Mouse (Mus musculus) midbrain, embryonic 13.5 days (tissue): ENCODE measurements around the gene Hsd17b14. TPM values are rescaled to one million over a fixed set of nuclear protein-coding genes. Genes with fewer than 3 reads are reported as not detected.

ENCODE experiments used
- ATAC-seq: fragments of 200-750 bp; cut with Nextera tagmentation; 2 replicates; pipeline ENCODE4 v1.8.0; 2017; ENCODE audit warnings: mild to moderate bottlenecking, moderate TSS enrichment, moderate library complexity
- H3K27ac ChIP-seq: fragments of 300-500 bp; sonication (generic); 2 replicates; pipeline ENCODE4 v1.5.1; 2015; ENCODE audit warnings: inconsistent platforms, mild to moderate bottlenecking, moderate library complexity
- H3K27me3 ChIP-seq: fragments of 300-500 bp; sonication (generic); 2 replicates; pipeline ENCODE4 v1.6.1; 2015; ENCODE audit warnings: mild to moderate bottlenecking, inconsistent platforms
- H3K36me3 ChIP-seq: fragments of 300-500 bp; sonication (generic); 2 replicates; pipeline ENCODE4 v1.6.1; 2015; ENCODE audit warnings: mild to moderate bottlenecking, inconsistent platforms
- H3K4me1 ChIP-seq: fragments of 300-500 bp; sonication (generic); replicated peaks from 2 replicates; pipeline ENCODE4 v1.6.1; 2015; ENCODE audit warnings: inconsistent platforms
- H3K4me2 ChIP-seq: fragments of 300-500 bp; sonication (generic); replicated peaks from 2 replicates; pipeline ENCODE4 v1.6.1; 2015; ENCODE audit warnings: moderate library complexity, mild to moderate bottlenecking, inconsistent platforms
- H3K4me3 ChIP-seq: fragments of 300-500 bp; sonication (generic); replicated peaks from 2 replicates; pipeline ENCODE4 v1.5.1; 2015; ENCODE audit warnings: mild to moderate bottlenecking, inconsistent platforms
- H3K9ac ChIP-seq: fragments of 300-500 bp; sonication (generic); replicated peaks from 2 replicates; pipeline ENCODE4 v1.6.1; 2015; ENCODE audit warnings: mild to moderate bottlenecking, inconsistent platforms
- H3K9me3 ChIP-seq: fragments of 300-500 bp; sonication (generic); 2 replicates; pipeline ENCODE4 v1.6.1; 2016; ENCODE audit warnings: mild to moderate bottlenecking, inconsistent platforms
- WGBS: fragments of 180-500 bp; shearing (Covaris S2); methylation state at CpG from one replicate; pipeline ENCODE4 v1.1.7; 2015; 5-methylcytosine and 5-hydroxymethylcytosine counted together
- polyA plus RNA-seq: library from polyadenylated mRNA; unstranded; fragments of >200 nt; fragmentation: Nextera tagmentation; extraction: Ambion mirVana; gene quantifications from 2 replicates; pipeline ENCODE4 v1.2.1, GENCODE M21; 2015

Gene Hsd17b14
- polyA plus RNA-seq, 1 experiment from 2014 or later: 0.13 TPM

DNA sequence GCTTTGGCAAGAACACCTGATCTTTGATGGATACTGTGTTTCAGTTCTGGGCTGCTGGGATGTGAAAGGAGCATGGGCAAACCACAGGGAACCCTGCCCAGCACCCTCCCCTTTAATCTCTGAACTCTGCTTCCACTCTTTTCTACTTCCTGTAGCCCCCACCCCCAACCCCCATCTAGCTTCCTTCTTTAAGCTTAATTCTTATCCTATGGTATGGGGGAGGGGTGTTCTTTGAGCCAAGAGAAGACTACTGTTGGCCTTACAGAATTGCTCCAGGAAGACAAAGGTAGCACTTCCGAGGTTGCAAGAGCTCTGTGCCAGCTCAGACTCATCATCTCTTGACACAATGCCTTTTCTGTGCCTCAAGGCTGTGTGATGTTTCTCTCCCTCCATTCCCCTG is 17.3 kb downstream of the Hsd17b14 start:
- no peaks in the 10 kb centered on the region for H3K27me3 ChIP-seq
- 67% methylated on average over 1 of the region's 1 CpGs for WGBS
- no peak overlapping the region for H3K4me2 ChIP-seq
- no peak overlapping the region for H3K27ac ChIP-seq
- H3K9ac ChIP-seq: no peak overlapping the region
- peaks cover 12% of the 10 kb centered on the region for H3K36me3 ChIP-seq
- H3K9me3 ChIP-seq: no peaks in the 10 kb centered on the region
- no peak for ATAC-seq
- peaks cover 29% of the 10 kb centered on the region for H3K4me1 ChIP-seq
- no peak overlapping the region for H3K4me3 ChIP-seq

DNA sequence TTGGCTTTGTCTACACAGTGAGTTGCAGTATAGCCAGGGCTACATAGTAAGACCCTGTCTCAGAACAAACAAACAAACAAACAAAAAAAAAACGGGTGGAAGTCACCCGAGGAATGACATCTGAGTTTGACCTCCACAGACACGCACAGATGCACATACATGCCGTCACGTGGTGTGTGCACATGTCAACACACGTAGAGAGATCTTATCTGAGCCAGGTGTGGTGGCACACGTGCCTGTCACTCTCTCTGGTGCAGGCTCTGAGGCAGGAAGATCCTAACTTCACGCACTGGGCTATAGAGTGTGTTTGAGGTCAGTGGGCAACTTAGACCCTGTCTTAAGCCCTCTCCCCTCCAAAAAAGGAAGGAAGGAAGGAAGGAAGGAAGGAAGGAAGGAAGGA is 19.3 kb downstream of the Hsd17b14 start:
- Histone ChIP-seq H3K27me3 (no peaks in the 10 kb centered on the region), H3K4me2 (no peak overlapping the region)
- WGBS: 80% methylated on average over 8 of the region's 8 CpGs

DNA sequence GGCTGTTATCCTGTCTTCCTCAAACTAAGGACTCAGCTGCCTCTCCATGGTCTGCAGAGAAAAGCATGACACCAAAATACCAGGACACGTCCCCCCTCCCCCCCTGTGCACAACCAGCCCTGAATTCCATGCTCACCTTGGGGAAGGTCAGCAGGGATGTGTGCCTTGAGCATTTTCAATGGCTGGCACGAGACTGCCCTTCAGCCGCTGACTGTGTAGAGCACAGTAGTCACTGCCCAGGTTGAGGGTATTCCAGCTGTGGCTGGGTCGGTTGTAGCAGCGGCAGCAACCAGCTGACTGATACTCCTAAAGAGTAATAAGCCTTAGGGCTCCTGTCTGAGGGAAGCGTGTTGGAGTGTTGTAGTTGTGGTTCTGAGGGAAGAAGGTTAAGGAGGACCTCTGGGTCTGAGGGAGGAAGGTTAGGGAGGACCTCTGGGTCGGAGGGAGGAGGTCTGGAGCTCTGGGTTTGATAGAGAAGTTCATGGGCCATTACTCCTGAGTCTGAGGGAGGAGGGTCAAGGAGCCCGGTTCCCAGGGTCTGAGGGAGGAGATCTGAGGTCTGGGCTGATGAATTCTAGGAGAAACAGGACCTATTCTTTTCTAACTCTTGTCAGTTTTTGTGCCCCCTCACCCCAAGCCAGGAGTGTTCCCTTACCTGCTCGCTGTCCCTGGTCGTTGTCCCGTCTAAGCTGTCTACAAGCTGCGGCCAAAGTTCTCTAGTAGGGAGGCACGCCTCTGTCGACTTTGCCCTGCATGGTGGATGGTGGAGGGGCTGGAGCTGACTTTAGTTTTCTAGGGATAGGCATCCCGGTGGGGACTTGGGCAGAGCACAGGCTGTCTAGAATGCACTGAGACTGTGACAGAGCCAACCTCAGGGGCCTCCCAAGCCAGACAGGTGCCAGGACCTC is 20.0 kb downstream of the Hsd17b14 start:
- Histone ChIP-seq H3K27me3 (no peaks in the 10 kb centered on the region), H3K27ac (no peak overlapping the region), H3K4me1 (peaks cover 16% of the 10 kb centered on the region), H3K4me3 (no peak overlapping the region), H3K4me2 (no peak overlapping the region), H3K9me3 (no peaks in the 10 kb centered on the region), H3K36me3 (peaks cover 17% of the 10 kb centered on the region), H3K9ac (no peak overlapping the region)
- ATAC-seq: no peak
- WGBS: 86% methylated on average over 15 of the region's 15 CpGs

More for the DNA sequence above, 19.3 kb downstream of the Hsd17b14 start:
- ATAC-seq: no peak
- no peak overlapping the region for H3K9ac ChIP-seq
- H3K4me3 ChIP-seq: no peak overlapping the region
- peaks cover 17% of the 10 kb centered on the region for H3K36me3 ChIP-seq
- H3K27ac ChIP-seq: no peak overlapping the region
- H3K4me1 ChIP-seq: peaks cover 16% of the 10 kb centered on the region
- no peaks in the 10 kb centered on the region for H3K9me3 ChIP-seq

DNA sequence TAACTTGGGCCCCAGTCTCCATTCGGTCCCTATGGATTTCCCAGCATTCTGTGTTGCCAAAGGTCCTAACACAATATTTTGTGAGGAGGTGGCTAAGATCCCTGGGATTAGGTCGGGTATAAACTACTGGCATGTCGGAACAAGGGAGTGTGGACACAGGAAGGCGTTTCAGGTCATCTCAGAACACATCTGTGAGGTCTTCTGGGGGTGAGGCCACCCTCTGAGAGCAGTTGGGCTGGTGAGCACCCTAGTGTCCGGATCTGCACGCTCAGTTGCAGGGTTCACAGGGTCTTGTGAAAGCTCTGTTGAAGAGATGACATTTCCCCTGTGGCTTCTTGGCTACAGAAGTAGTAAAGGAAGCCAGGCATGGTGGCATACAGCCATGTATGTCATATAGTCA is 31.2 kb downstream of the Hsd17b14 start:
- H3K4me1 ChIP-seq: peaks cover 4% of the 10 kb centered on the region
- H3K27me3 ChIP-seq: no peaks in the 10 kb centered on the region
- no peak overlapping the region for H3K4me2 ChIP-seq
- H3K4me3 ChIP-seq: no peak overlapping the region
- WGBS: 93% methylated on average over 6 of the region's 6 CpGs
- no peaks in the 10 kb centered on the region for H3K9me3 ChIP-seq
- peaks cover 21% of the 10 kb centered on the region for H3K36me3 ChIP-seq
- ATAC-seq: no peak
- no peak overlapping the region for H3K9ac ChIP-seq
- H3K27ac ChIP-seq: no peak overlapping the region

DNA sequence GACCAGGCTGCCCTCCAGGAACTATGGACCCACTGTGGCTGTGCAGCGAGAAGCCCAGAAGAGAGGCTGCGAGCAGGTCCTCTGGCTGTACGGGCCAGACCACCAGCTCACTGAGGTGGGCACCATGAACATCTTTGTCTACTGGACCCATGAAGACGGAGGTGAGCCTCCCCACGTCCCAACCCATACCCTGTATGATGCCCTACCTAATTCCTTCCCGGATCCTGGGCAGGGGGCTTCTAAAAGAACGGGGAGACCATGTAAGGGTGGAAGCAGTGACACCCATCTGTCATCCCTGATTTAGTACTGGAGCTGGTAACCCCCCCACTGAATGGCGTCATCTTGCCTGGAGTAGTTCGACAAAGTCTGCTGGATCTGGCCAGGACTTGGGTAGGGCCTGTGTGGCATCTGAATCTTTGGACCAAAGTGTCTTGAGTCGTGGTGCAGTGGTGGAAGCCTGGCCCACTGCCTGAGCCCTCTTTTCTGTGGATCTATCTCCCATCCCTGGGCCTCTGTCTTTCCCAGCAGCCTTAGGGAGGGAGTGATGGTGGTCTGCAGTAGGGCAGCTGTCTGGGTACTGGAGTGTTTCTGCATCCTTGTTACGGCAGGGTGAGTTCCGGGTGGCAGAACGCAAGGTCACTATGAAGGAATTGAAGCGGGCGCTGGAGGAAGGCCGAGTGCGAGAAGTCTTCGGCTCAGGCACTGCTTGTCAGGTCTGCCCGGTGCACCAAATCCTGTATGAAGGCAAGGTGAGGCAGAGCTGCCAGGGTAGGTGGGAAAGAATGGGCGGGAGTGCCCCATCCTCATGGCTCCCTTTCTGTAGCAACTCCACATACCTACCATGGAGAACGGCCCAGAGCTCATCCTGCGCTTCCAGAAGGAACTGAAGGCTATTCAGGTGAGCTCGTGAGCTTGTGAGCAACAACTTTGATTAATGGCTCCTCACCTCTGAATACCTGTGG is 33.2 kb downstream of the Hsd17b14 start:
- H3K9me3 ChIP-seq: no peaks in the 10 kb centered on the region
- ATAC-seq: no peak
- WGBS: 94% methylated on average over 23 of the region's 23 CpGs

DNA sequence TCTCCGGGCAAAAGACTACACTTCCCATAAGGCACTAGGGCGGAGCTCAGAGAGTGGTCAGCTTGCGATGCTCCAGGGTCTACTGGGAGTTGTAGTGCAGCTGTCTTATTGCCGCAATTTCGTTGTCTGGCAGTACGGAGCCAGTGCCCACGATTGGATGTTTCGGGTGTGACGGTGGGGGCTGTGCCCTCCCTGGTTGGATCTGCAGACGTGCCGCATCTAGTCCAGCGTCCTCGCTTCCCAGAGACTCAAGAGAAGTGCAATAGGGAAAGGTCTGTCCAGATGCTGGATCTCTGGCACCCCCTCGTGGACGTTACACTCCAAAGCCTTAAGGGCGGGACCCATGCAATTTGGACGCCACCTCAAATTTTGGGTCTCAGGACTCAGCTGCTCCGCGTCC is 34.5 kb downstream of the Hsd17b14 start:
- ATAC-seq: peak; percentile 99
- H3K4me1 ChIP-seq: peaks cover 4% of the 10 kb centered on the region
- H3K27ac ChIP-seq: peak overlapping the region; percentile 83; the same call in 1 of the 2 replicates
- 6% methylated on average over 19 of the region's 19 CpGs for WGBS
- H3K4me2 ChIP-seq: peak overlapping the region; percentile 59
- H3K9me3 ChIP-seq: no peaks in the 10 kb centered on the region
- no peak overlapping the region; the same call in 1 of the 2 replicates for H3K9ac ChIP-seq
- H3K4me3 ChIP-seq: peak overlapping the region; percentile 41
- peaks cover 20% of the 10 kb centered on the region for H3K36me3 ChIP-seq
- H3K27me3 ChIP-seq: no peaks in the 10 kb centered on the region

More for the DNA sequence above, 33.2 kb downstream of the Hsd17b14 start:
- peaks cover 21% of the 10 kb centered on the region for H3K36me3 ChIP-seq
- peaks cover 4% of the 10 kb centered on the region for H3K4me1 ChIP-seq
- H3K4me3 ChIP-seq: no peak overlapping the region
- H3K27me3 ChIP-seq: no peaks in the 10 kb centered on the region
- H3K9ac ChIP-seq: no peak overlapping the region
- H3K27ac ChIP-seq: no peak overlapping the region
- H3K4me2 ChIP-seq: no peak overlapping the region

DNA sequence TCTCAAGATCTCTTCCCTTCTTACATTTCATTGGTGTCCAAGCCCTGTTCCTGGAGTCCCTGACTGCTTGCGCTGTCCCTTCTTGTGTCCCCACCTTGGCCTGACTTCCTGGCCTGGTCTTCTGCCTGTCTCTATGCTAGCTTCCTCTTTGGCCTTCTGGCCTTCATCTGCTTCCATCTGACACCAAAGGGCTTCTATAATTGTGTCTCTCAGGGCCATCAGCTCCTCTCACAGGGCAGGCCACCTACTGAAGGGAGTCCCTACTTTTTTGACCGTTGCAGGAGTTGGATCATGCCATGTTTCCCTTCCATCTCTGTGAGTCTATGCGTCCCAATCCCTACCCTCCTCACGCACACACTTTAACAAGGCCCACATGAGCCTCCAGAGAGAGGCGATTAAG is 35.2 kb downstream of the Hsd17b14 start:
- no peak overlapping the region for H3K4me3 ChIP-seq
- peaks cover 4% of the 10 kb centered on the region for H3K4me1 ChIP-seq
- ATAC-seq: no peak
- 96% methylated on average over 5 of the region's 5 CpGs for whole genome bisulfite sequencing
- H3K9me3 ChIP-seq: no peaks in the 10 kb centered on the region
- H3K27ac ChIP-seq: no peak overlapping the region
- H3K9ac ChIP-seq: no peak overlapping the region
- peaks cover 13% of the 10 kb centered on the region for H3K36me3 ChIP-seq
- no peaks in the 10 kb centered on the region for H3K27me3 ChIP-seq
- no peak overlapping the region for H3K4me2 ChIP-seq

DNA sequence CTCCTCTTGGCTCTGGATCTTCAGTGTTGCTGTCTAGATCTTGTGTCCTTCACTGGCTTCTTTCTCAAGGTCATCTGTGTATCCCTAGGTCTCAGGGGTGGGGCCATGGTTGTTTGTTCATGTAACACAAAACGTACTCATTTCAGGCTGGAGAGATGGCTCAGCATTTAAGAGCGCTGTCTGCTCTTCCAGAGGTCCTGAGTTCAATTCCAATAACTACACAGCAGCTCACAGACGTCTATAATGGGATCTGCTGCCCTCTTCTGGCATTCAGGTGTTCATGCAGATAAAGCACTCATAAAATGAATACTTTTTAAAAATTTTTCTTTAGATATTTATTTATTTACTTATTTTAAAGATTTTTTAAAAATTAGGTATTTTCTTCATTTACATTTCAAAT is 36.2 kb downstream of the Hsd17b14 start:
- Histone ChIP-seq H3K4me3 (no peak overlapping the region), H3K4me1 (peaks cover 4% of the 10 kb centered on the region), H3K4me2 (no peak overlapping the region), H3K36me3 (peaks cover 3% of the 10 kb centered on the region), H3K27me3 (0 out of 2 replicates have a peak, but pooled peaks cover 4% of the 10 kb centered on the region), H3K9ac (no peak overlapping the region), H3K27ac (no peak overlapping the region), H3K9me3 (no peaks in the 10 kb centered on the region)
- no peak for ATAC-seq
- 66% methylated on average over 3 of the region's 3 CpGs for WGBS

DNA sequence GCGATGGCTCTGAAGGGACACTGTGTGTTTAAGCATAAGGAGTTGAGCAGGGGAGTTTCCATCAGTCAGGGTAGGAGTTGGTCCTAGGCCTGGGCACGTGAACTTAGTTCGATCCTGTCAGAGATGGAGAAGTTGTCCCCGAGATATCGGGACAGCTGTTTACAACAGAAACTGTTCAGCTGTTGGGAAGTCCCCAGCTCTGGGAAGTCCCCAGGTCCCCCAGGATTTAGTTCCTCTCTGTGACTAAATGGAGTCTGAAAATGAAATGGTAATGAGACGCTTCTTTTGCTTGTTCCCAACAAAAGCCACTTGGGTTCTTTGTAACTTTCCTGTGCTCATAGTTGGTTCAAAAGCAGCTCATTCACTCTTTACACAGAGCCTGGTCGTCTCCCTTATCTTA is 37.2 kb downstream of the Hsd17b14 start:
- 75% methylated on average over 7 of the region's 7 CpGs for WGBS
- H3K27me3 ChIP-seq: 0 out of 2 replicates have a peak, but pooled peaks cover 4% of the 10 kb centered on the region
- no peak for ATAC-seq

DNA sequence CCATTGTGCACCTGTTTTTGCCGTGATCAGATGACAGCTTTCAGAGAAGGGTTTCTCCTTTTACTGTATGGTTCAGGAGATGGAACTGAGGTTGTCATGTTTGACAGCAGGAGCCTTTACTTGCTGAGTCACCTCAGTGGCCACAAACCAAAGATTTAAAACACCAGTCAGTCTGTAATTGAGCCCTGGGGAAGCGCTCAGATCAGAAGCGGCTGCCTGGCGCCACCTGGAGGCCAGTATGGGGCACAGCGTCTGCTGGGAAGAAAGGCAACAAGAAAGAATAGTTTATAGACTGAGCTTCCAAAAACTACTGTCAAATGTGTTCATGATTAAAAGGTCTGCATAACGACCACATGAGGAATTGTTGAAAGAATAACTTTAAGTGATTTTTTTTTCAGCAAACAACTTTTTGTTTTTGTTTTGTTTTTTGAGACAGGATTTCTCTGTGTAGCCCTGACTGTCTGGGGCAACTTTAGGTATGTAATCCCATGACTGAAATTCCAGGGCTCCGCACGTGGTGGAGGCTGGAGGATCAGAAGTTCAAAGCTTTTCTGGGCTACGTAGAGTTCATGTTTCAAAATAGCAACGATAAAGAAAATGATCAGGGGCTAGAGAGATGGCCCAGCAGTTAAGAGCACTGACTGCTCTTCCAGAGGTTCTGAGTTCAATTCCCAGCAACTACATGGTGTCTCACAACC is 38.6 kb downstream of the Hsd17b14 start:
- Histone ChIP-seq H3K9ac (no peak overlapping the region), H3K4me2 (no peak overlapping the region), H3K9me3 (no peaks in the 10 kb centered on the region), H3K36me3 (no peaks in the 10 kb centered on the region), H3K27ac (no peak overlapping the region), H3K4me3 (no peak overlapping the region), H3K4me1 (peaks cover 4% of the 10 kb centered on the region), H3K27me3 (0 out of 2 replicates have a peak, but pooled peaks cover 4% of the 10 kb centered on the region)
- 24% methylated on average over 10 of the region's 10 CpGs for WGBS
- ATAC-seq: no peak

More for the DNA sequence above, 37.2 kb downstream of the Hsd17b14 start:
- Histone ChIP-seq H3K9me3 (no peaks in the 10 kb centered on the region), H3K4me3 (no peak overlapping the region), H3K4me2 (no peak overlapping the region), H3K36me3 (no peaks in the 10 kb centered on the region), H3K9ac (no peak overlapping the region), H3K27ac (no peak overlapping the region), H3K4me1 (peaks cover 4% of the 10 kb centered on the region)

DNA sequence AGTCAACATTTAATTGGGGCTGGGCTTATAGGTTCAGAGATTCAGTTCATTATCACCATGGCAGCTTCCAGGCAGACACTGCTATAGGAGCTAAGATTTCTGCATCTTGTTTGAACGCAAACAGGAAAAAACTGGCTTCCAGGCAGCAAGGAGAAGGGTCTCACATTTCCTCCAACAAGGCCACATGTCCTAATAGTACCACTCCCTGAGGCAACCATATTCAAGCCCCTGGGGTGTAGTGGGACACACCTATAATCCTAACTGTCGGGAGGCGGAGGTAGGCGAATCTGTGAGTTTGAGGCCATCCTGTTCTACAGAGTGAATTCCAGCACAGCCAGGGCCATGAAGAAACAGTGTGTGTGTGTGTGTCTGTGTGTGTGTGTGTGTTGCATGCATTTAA is 40.5 kb downstream of the Hsd17b14 start:
- WGBS: 88% methylated on average over 4 of the region's 4 CpGs
- H3K4me3 ChIP-seq: no peak overlapping the region
- H3K27me3 ChIP-seq: 0 out of 2 replicates have a peak, but pooled peaks cover 4% of the 10 kb centered on the region
- no peaks in the 10 kb centered on the region for H3K36me3 ChIP-seq
- H3K4me1 ChIP-seq: no peaks in the 10 kb centered on the region
- H3K9me3 ChIP-seq: no peaks in the 10 kb centered on the region
- H3K9ac ChIP-seq: no peak overlapping the region
- no peak for ATAC-seq
- no peak overlapping the region for H3K27ac ChIP-seq
- H3K4me2 ChIP-seq: no peak overlapping the region
